Mouse (Mus musculus) erythroblast, embryonic 14.5 days (primary cell): ENCODE data around the gene Spink4.

Source experiments
- GATA1 ChIP-seq: IDR thresholded peaks from 2 replicates; pipeline ENCODE4 v1.6.1; 2012; ENCODE audit warnings: low read length, inconsistent platforms, mixed read lengths
- TAL1 ChIP-seq: IDR thresholded peaks from 3 replicates; pipeline ENCODE4 v1.6.1; 2012; ENCODE audit warnings: low read length, inconsistent platforms, mixed read lengths

DNA sequence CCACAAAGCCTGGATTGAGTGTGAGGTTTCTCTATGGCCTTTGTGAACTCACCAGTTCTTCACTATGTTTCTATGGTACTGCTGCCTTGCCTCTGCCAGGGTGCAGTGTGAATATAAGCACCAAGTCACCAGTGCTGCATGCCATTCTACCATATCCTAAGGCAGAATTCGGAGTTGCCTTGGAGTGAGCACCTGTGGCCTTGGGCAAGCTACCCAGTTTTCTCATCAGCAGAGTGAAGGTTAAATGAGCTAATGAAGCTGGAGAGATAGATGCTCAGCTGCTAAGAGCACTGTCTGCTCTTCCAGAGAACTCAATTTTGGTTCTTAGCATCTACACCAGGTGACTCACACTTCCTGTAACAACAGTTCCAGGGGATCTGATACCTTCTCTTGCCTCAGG, 54.2 kb downstream of the Spink4 start:
- TF ChIP-seq GATA1 (no peak), TAL1 (no peak)
